Mouse (Mus musculus) thymus, adult 2 months (tissue): ENCODE measurements around the gene Gm12216. TPM values are rescaled to one million over a fixed set of nuclear protein-coding genes. Genes with fewer than 3 reads are reported as not detected.
"Not testable (repeated sequence)": the region's sequence is repeated elsewhere in the genome, so short reads cannot be mapped to it uniquely, and the experiment has no call there.

Experiments
- DNase-seq: peaks from one replicate; pipeline ENCODE4 v3.0.0; 2021
- H3K27ac ChIP-seq: fragments of 200-500 bp; 2 replicates; pipeline ENCODE4 v1.5.1; 2012; ENCODE audit warnings: low read length, control low read depth; ENCODE audit not compliant: control insufficient read depth, insufficient read depth
- H3K27me3 ChIP-seq: fragments of 200-500 bp; 2 replicates; pipeline ENCODE4 v1.6.1; 2012; ENCODE audit warnings: mild to moderate bottlenecking, low read length, moderate library complexity, mixed read lengths; ENCODE audit not compliant: control insufficient read depth, insufficient read depth
- H3K36me3 ChIP-seq: fragments of 200-500 bp; 2 replicates; pipeline ENCODE4 v1.6.1; 2012; ENCODE audit warnings: mild to moderate bottlenecking, low read length, moderate library complexity; ENCODE audit not compliant: control insufficient read depth, insufficient read depth
- H3K4me1 ChIP-seq: fragments of 200-500 bp; replicated peaks from 2 replicates; pipeline ENCODE4 v1.6.1; 2012; ENCODE audit warnings: low read length; ENCODE audit not compliant: control insufficient read depth, insufficient read depth
- H3K4me3 ChIP-seq: fragments of 200-500 bp; 2 replicates; pipeline ENCODE4 v1.5.1; 2012; ENCODE audit warnings: mild to moderate bottlenecking, low read length, control low read depth, moderate library complexity; ENCODE audit not compliant: control insufficient read depth, insufficient read depth
- CTCF ChIP-seq: fragments of 200-500 bp; IDR thresholded peaks from 2 replicates; pipeline ENCODE4 v1.5.1; 2012; ENCODE audit warnings: mild to moderate bottlenecking, control low read depth, low read length, moderate library complexity, borderline replicate concordance; ENCODE audit not compliant: control insufficient read depth, poor library complexity, insufficient read depth; ENCODE audit errors: extremely low read depth
- POLR2A ChIP-seq: fragments of 200-500 bp; IDR thresholded peaks from 2 replicates; pipeline ENCODE4 v1.6.1; 2012; ENCODE audit warnings: mild to moderate bottlenecking, low read length, control low read depth, moderate library complexity; ENCODE audit not compliant: control insufficient read depth, poor library complexity, insufficient read depth; ENCODE audit errors: extremely low read depth
- WGBS: fragments of 180-500 bp; shearing (Covaris S2); methylation state at CpG from one replicate; pipeline ENCODE4 v1.1.7; 2018; 5-methylcytosine and 5-hydroxymethylcytosine counted together
- polyA plus RNA-seq: library from polyadenylated mRNA; depleted of rRNA; stranded (reverse); fragments of >200 nt; gene quantifications from 2 replicates; pipeline ENCODE4 v1.2.3, GENCODE M21; 2012; rRNA removed

The Gm12216 gene
- 9.2 and 11.1 TPM in 2 replicates for polyA plus RNA-seq

GRCm38 (mm10) chr11:53858761-53859580 lies at the start of gene Gm12216:
TSS of gene Gm12216 (minus strand) at chr11:53859256.
- 4% methylated on average over 39 of the region's 50 CpGs for WGBS
- not testable (repeated sequence) for H3K36me3 ChIP-seq, H3K27ac ChIP-seq, DNase-seq, H3K27me3 ChIP-seq
- H3K4me3 ChIP-seq: peak within 1 kb of the TSS; percentile 67
- H3K4me1 ChIP-seq: peaks cover 15% of the 10 kb centered on the region
- peak; percentile 75 for TF ChIP-seq CTCF
- TF ChIP-seq POLR2A: 0 out of 2 replicates have a peak, but pooled peaks have one; percentile 17

GRCm38 (mm10) chr11:53908686-53909085 lies 49.6 kb upstream of the Gm12216 start:
- TF ChIP-seq POLR2A (no peak), CTCF (no peak)
- no peak for DNase-seq
- no peak overlapping the region for H3K27ac ChIP-seq
- H3K4me3 ChIP-seq: no peak overlapping the region
- no peaks in the 10 kb centered on the region for H3K4me1 ChIP-seq
- no peaks in the 10 kb centered on the region for H3K27me3 ChIP-seq
- no peaks in the 10 kb centered on the region for H3K36me3 ChIP-seq
- WGBS: 93% methylated on average over 8 of the region's 8 CpGs

GRCm38 (mm10) chr11:53904534-53904925 lies 45.5 kb upstream of the Gm12216 start:
- no peaks in the 10 kb centered on the region for H3K27me3 ChIP-seq
- H3K27ac ChIP-seq: no peak overlapping the region
- DNase-seq: no peak
- 93% methylated on average over 9 of the region's 9 CpGs for WGBS
- TF ChIP-seq CTCF (no peak), POLR2A (no peak)
- no peak overlapping the region for H3K4me3 ChIP-seq
- H3K4me1 ChIP-seq: no peaks in the 10 kb centered on the region
- no peaks in the 10 kb centered on the region for H3K36me3 ChIP-seq

- no peak for DNase-seq
- WGBS: 90% methylated on average over 16 of the region's 16 CpGs
- Histone ChIP-seq H3K27me3 (no peaks in the 10 kb centered on the region), H3K36me3 (no peaks in the 10 kb centered on the region), H3K4me3 (no peak overlapping the region), H3K27ac (no peak overlapping the region), H3K4me1 (no peaks in the 10 kb centered on the region)
- TF ChIP-seq CTCF: no peak
- no peak for TF ChIP-seq POLR2A
These were observed 44.9 kb upstream of the Gm12216 start for GRCm38 (mm10) chr11:53903781-53904533.

- no peak for TF ChIP-seq POLR2A
- TF ChIP-seq CTCF: no peak
- H3K36me3 ChIP-seq: no peaks in the 10 kb centered on the region
- H3K27ac ChIP-seq: no peak overlapping the region
- DNase-seq: no peak
- 96% methylated on average over 14 of the region's 14 CpGs for WGBS
- H3K4me3 ChIP-seq: no peak overlapping the region
- H3K4me1 ChIP-seq: no peaks in the 10 kb centered on the region
- H3K27me3 ChIP-seq: no peaks in the 10 kb centered on the region
These were observed 43.7 kb upstream of the Gm12216 start for GRCm38 (mm10) chr11:53902741-53903140.

- TF ChIP-seq CTCF (no peak), POLR2A (no peak)
- no peaks in the 10 kb centered on the region for H3K4me1 ChIP-seq
- no peak overlapping the region for H3K4me3 ChIP-seq
- H3K27me3 ChIP-seq: no peaks in the 10 kb centered on the region
- no peak for DNase-seq
- no peak overlapping the region for H3K27ac ChIP-seq
- no peaks in the 10 kb centered on the region for H3K36me3 ChIP-seq
- WGBS: 21% methylated on average over 1 of the region's 1 CpGs
These were observed 41.9 kb upstream of the Gm12216 start for GRCm38 (mm10) chr11:53900991-53901390.
